Mouse (Mus musculus) brown adipose tissue, adult 24 weeks (tissue): ENCODE data around the gene Slc30a5. TPM values are rescaled to one million over a fixed set of nuclear protein-coding genes. Genes with fewer than 3 reads are reported as not detected.
"Not testable (repeated sequence)": the region's sequence is repeated elsewhere in the genome, so short reads cannot be mapped to it uniquely, and the experiment has no call there.

ENCODE experiments used
- H3K27ac ChIP-seq: fragments of 200-500 bp; replicated peaks from 2 replicates; pipeline ENCODE4 v1.5.1; 2012; ENCODE audit warnings: low read depth, mild to moderate bottlenecking, low read length
- H3K4me1 ChIP-seq: fragments of 200-500 bp; 2 replicates; pipeline ENCODE4 v1.6.1; 2012; ENCODE audit warnings: low read length, mixed read lengths; ENCODE audit not compliant: control insufficient read depth, insufficient read depth, insufficient read length
- H3K4me3 ChIP-seq: fragments of 200-500 bp; 2 replicates; pipeline ENCODE4 v1.5.1; 2012; ENCODE audit warnings: low read depth, mild to moderate bottlenecking, low read length, moderate library complexity; ENCODE audit not compliant: insufficient read depth
- polyA plus RNA-seq: library from polyadenylated mRNA; stranded (reverse); fragments of >200 nt; gene quantifications from 2 replicates; pipeline ENCODE4 v1.2.4, GENCODE M21; 2012; ENCODE audit not compliant: missing spikeins, insufficient read depth, insufficient read length

The Slc30a5 gene
- polyA plus RNA-seq, 1 experiment = 16.9 TPM

GRCm38 (mm10) chr13:100823863-100824262, 9.4 kb downstream of the Slc30a5 start:
- Histone ChIP-seq H3K4me3 (no peak overlapping the region), H3K4me1 (no peaks in the 10 kb centered on the region)

GRCm38 (mm10) chr13:100814451-100814850, 18.8 kb downstream of the Slc30a5 start:
- no peak overlapping the region for H3K27ac ChIP-seq
- no peaks in the 10 kb centered on the region for H3K4me1 ChIP-seq
- H3K4me3 ChIP-seq = no peak overlapping the region

More at GRCm38 (mm10) chr13:100823863-100824262, 9.4 kb downstream of the Slc30a5 start:
- H3K27ac ChIP-seq = no peak overlapping the region

- Histone ChIP-seq H3K4me3 (no peak overlapping the region), H3K4me1 (no peaks in the 10 kb centered on the region), H3K27ac (no peak overlapping the region)
These were observed 27.5 kb downstream of the Slc30a5 start for GRCm38 (mm10) chr13:100805776-100806175.

GRCm38 (mm10) chr13:100797171-100797570, 36.1 kb downstream of the Slc30a5 start:
- Histone ChIP-seq H3K4me1 (no peaks in the 10 kb centered on the region), H3K27ac (no peak overlapping the region), H3K4me3 (no peak overlapping the region)

DNA sequence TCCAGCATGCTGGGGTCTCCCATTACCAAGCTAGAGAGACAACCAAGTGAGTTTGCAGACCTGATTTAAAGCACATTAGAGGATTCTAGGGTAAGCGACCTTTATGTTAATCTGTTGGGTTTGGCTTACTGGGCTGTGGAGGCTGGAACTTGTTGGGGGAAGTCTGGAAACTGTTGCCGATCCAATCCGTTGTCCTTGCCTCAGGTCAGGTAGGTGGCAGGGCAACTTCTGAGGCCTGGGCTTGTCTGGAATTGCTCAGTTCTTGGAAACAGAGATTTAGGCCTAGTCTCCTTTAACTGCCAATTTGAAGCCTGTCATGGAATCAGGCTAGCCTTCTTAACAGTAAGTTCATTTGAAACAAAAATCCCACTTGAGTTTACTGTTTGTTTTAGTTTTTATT, 44.1 kb downstream of the Slc30a5 start:
- H3K4me1 ChIP-seq = no peaks in the 10 kb centered on the region
- H3K4me3 ChIP-seq = no peak overlapping the region
- H3K27ac ChIP-seq = no peak overlapping the region

DNA sequence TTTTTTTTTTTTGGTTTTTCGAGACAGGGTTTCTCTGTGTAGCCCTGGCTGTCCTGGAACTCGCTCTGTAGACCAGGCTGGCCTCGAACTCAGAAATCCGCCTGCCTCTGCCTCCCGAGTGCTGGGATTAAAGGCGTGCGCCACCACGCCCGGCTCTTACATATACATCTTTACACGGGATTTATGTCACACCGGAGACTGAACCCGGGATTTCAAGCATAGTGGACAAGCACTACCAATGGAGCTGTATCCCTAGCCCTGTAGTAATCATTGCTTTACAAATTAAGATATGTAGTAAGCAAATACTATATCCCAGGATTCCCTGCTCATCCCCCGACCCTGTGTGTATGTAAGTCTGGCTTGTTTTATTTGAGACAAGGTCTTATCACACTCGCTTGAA, 45.2 kb downstream of the Slc30a5 start:
- H3K27ac ChIP-seq, H3K4me1 ChIP-seq, H3K4me3 ChIP-seq: not testable (repeated sequence)

DNA sequence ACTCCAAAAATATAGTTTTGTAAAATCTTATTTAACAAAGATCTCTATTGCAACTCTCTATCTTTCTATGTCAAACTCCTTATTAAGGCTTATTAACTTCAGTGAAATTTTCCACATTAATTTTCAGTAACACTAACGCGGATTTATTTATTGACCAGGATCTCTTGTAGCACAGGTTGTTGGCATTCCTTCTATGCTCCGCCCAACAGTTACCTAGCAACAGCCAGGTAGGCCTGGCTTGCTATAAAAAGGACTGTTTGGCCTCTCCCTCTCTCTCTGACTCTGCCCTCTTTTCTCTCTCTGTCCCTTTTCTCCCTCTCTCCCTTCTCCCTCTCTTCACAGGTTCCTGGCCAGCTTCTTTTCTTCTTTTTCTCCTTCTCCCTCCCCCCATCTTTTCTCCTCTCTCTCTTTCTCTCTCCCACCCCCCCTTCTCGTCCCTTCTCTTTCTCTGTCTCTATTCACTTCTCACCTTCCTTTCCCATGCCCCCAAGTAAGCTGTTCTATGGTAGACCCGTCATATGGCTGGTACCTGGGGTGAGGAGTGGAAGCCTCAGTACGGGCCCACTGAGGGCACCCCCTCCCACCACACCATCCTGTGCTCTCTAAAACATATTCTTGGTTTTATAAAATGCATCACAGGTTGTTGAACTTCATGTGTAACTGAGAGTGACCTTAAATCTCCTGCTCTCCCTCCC, 45.8 kb downstream of the Slc30a5 start:
- Histone ChIP-seq H3K4me1 (no peaks in the 10 kb centered on the region), H3K4me3 (no peak overlapping the region), H3K27ac (no peak overlapping the region)

DNA sequence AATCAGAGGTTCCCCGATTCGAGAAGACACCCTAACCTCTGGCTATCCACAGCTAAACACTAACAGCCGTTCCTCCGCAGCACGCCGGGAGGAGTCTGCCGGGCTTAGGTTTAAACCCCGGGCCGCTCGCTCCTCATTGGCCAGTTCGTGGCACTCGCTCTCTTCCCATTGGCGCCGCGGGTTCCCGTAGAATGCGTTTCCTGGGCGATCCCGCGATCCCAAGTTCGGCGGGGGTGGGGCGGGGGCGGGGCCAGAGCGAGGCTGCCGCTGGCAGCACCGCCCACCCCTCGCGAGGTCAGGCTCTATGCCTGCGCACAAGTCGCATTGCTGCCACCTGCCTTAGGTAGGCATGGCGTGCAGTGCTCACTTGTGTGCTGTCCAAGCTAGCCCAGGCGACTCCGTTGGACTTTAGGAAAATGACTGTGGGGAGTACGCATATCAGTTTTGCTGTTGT, 46.8 kb downstream of the Slc30a5 start, which contains the start of gene Ccnb1:
TSS of gene Ccnb1 (minus strand) at position 157 of the 454 bp plus-strand sequence.
- Histone ChIP-seq H3K27ac (no peak within 1 kb of the TSS), H3K4me3 (peak within 1 kb of the TSS; percentile 61), H3K4me1 (no peaks in the 10 kb centered on the region)

GRCm38 (mm10) chr13:100785806-100786413, 47.3 kb downstream of the Slc30a5 start:
- Histone ChIP-seq H3K27ac (no peak overlapping the region), H3K4me1 (no peaks in the 10 kb centered on the region), H3K4me3 (peak overlapping the region; percentile 60)

DNA sequence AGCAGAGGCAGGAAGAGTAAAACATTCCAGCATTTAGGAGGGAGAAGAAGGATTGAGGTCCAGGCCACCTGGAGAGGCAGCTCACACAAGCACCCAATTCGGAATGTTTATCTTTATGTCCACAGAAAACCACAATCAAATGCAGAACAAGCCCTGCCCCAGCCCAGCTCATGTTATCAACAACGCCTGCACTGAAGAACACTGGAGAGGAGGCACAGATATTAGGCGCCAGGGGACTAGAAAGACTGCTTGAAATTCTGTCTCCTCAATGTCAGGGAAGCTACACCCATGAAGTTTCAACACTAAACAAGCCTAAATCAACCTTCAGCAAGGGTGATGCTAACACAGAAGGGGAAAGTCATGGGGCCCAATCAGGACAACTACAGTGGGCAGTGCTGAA, 55.7 kb downstream of the Slc30a5 start:
- H3K4me3 ChIP-seq = no peak overlapping the region
- no peaks in the 10 kb centered on the region; the same call in 1 of the 2 replicates for H3K4me1 ChIP-seq
- no peak overlapping the region for H3K27ac ChIP-seq

DNA sequence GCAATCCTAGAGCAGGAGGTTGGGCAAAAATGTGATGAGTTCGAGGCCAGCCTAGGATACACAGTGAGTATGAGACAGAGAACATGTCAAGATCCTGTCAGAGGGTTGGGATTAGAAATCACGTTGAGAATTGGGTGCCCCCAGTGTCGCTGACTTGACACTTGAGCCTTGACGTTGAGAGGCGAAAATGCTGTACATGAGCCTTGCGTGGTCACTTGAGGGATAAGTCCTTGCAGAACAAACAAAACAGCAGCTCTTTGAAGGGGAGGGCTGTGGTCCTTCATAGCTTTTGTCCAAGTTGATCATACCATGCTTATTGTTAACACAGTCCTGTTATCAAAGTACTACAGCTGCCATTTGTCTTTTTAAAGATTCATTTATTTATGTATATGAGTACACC, 56.5 kb downstream of the Slc30a5 start:
- no peak overlapping the region for H3K4me3 ChIP-seq
- no peak overlapping the region for H3K27ac ChIP-seq
- no peaks in the 10 kb centered on the region; the same call in 1 of the 2 replicates for H3K4me1 ChIP-seq

- no peak overlapping the region for H3K27ac ChIP-seq
- no peaks in the 10 kb centered on the region; the same call in 1 of the 2 replicates for H3K4me1 ChIP-seq
- peak overlapping the region; percentile 65 for H3K4me3 ChIP-seq
These were observed 57.2 kb downstream of the Slc30a5 start for GRCm38 (mm10) chr13:100776056-100776419.

GRCm38 (mm10) chr13:100775252-100776055, 57.8 kb downstream of the Slc30a5 start, which contains the start of gene Cenph:
TSS of gene Cenph (minus strand) at chr13:100775899.
- no peak within 1 kb of the TSS for H3K27ac ChIP-seq
- H3K4me1 ChIP-seq = no peaks in the 10 kb centered on the region; the same call in 1 of the 2 replicates
- peak within 1 kb of the TSS; percentile 65 for H3K4me3 ChIP-seq

DNA sequence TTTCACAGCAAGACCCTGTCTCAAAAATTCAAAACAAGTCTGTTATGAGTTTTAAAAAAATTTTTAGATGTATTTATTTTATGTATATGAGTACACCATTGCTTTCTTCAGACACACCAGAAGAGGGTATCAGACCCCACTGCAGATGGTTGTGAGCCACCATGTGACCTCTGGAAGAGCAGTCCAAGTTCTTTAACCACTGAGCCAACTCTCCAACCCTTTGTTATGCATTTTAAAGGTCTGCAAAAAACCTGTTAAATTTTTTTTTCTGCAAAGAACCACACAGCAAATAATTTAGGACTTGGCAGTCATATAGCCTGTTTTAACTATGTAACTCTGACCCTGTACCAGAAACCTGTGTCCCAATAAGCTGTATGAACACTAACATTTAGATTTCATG, 58.5 kb downstream of the Slc30a5 start:
- Histone ChIP-seq H3K27ac (no peak overlapping the region), H3K4me1 (no peaks in the 10 kb centered on the region; the same call in 1 of the 2 replicates), H3K4me3 (no peak overlapping the region)

GRCm38 (mm10) chr13:100755329-100755728, 77.9 kb downstream of the Slc30a5 start:
- Histone ChIP-seq H3K27ac (no peak overlapping the region), H3K4me3 (no peak overlapping the region), H3K4me1 (no peaks in the 10 kb centered on the region)
